Comparison of ENCODE assay signal across 29 mouse cellular contexts in genomic region chr7:118079987-118080386, GRCm38 (mm10). TPM values are rescaled to one million over a fixed set of nuclear protein-coding genes. Genes with fewer than 3 reads are reported as not detected.
DNase-seq lines count a peak whose midpoint lies in the region; ATAC-seq lines count a peak whose summit lies in the region.
"Had no signal": no experiment of that assay in that cellular context is flagged by ENCODE, and none has a peak within 500 bp of the region (broad histone marks: within the 10 kb centered on the region; RNA-seq: fewer than 3 reads in every experiment).

No protein-coding gene starts in this region.

- H3K9ac ChIP-seq in hindbrain, embryonic 12.5 days = no peak overlapping the region
- H3K9ac ChIP-seq: embryonic facial prominence, embryonic 12.5 days; forebrain, embryonic 15.5 days; limb, embryonic 12.5 days; liver, embryonic 15.5 days; lung, embryonic 14.5 days; neural tube, embryonic 13.5 days had no signal

- no peaks in the 10 kb centered on the region for H3K9me3 ChIP-seq in hindbrain, embryonic 12.5 days (replicated peaks)
- H3K9me3 ChIP-seq: embryonic facial prominence, embryonic 12.5 days; forebrain, embryonic 15.5 days; hindbrain, embryonic 10.5 days; limb, embryonic 12.5 days; liver, embryonic 15.5 days; neural tube, embryonic 13.5 days had no signal

- ATAC-seq in granulocyte monocyte progenitor cell, adult 5-6 weeks (replicated peaks; ENCODE audit: poor library complexity, severe bottlenecking) = 0 out of 2 replicates have a peak, but pooled peaks have one; percentile 37
- ATAC-seq in hindbrain, embryonic 12.5 days (ENCODE audit: low FRiP score) = no peak
- ATAC-seq: forebrain, embryonic 15.5 days; hindbrain, embryonic 16.5 days; intestine, embryonic 16.5 days had no signal

- H3K27me3 ChIP-seq in hindbrain, embryonic 12.5 days = no peaks in the 10 kb centered on the region
- H3K27me3 ChIP-seq: embryonic facial prominence, embryonic 12.5 days; forebrain, embryonic 15.5 days; limb, embryonic 12.5 days; liver, embryonic 15.5 days; neural tube, embryonic 13.5 days had no signal

- no peak overlapping the region for H3K27ac ChIP-seq in hindbrain, embryonic 12.5 days
- H3K27ac ChIP-seq: embryonic facial prominence, embryonic 12.5 days; forebrain, embryonic 15.5 days; gastrocnemius, adult 2 months; hindbrain, embryonic 10.5 days; kidney, postnatal 0 days; limb, embryonic 12.5 days; liver, embryonic 15.5 days; neural tube, embryonic 13.5 days had no signal

- H3K4me1 ChIP-seq in hindbrain, embryonic 12.5 days = no peaks in the 10 kb centered on the region
- H3K4me1 ChIP-seq: embryonic facial prominence, embryonic 12.5 days; forebrain, embryonic 15.5 days; limb, embryonic 12.5 days; liver, embryonic 15.5 days; neural tube, embryonic 13.5 days had no signal

- H3K4me3 ChIP-seq in hindbrain, embryonic 12.5 days = no peak overlapping the region
- H3K4me3 ChIP-seq: embryonic facial prominence, embryonic 12.5 days; forebrain, embryonic 15.5 days; gastrocnemius, adult 2 months; hindbrain, embryonic 10.5 days; limb, embryonic 12.5 days; liver, embryonic 15.5 days; myocyte; neural tube, embryonic 13.5 days had no signal

- H3K36me3 ChIP-seq in hindbrain, embryonic 12.5 days = no peaks in the 10 kb centered on the region
- H3K36me3 ChIP-seq: embryonic facial prominence, embryonic 12.5 days; forebrain, embryonic 15.5 days; hindbrain, embryonic 10.5 days; limb, embryonic 12.5 days; liver, embryonic 15.5 days; neural tube, embryonic 13.5 days had no signal

- H3K4me2 ChIP-seq in hindbrain, embryonic 12.5 days (replicated peaks) = no peak overlapping the region
- H3K4me2 ChIP-seq: embryonic facial prominence, embryonic 12.5 days; forebrain, embryonic 15.5 days; limb, embryonic 12.5 days; liver, embryonic 15.5 days; lung, embryonic 14.5 days; midbrain, embryonic 11.5 days; neural tube, embryonic 13.5 days had no signal

- DNase-seq in CD4-positive helper T cell, adult 2 months (ENCODE audit: low read depth, low spot score) = peak; percentile 22
- peak; percentile 34 for DNase-seq in naive thymus-derived CD4-positive, alpha-beta T cell, adult 2 months (ENCODE audit: low read depth)
- peak; percentile 21 for DNase-seq in thymus, postnatal 25 days
- DNase-seq in cerebellum, postnatal 10 days = no peak
- no peak for DNase-seq in ovary, postnatal 14 days (ENCODE audit: low spot score)
- DNase-seq in cerebellum, postnatal 25 days = no peak
- DNase-seq: adrenal gland, adult 2 months; adrenal gland, postnatal 36 days; cerebellum, adult 18-20 months; embryo, embryonic 11 days; gastrocnemius, adult 2 months; heart, postnatal 14 days; kidney, adult 8-10 months; lung, embryonic 14.5 days; lung, postnatal 14 days; right cerebral cortex, postnatal 14 days had no signal

- 86% methylated on average over 4 of the region's 4 CpGs for WGBS in hindbrain, embryonic 12.5 days

RNA-seq across cellular contexts. Expression of gene Rps15a, which starts 36.0 kb away (rescaled TPM):
- 3,328 and 3,545 TPM in 2 replicates for total RNA-seq in granulocyte monocyte progenitor cell, adult 5-6 weeks (2014; fragmentation: Nextera tagmentation)
- total RNA-seq in granulocyte monocyte progenitor cell, adult 5-6 weeks (2017) = 1,146 and 1,501 TPM in 2 replicates
- polyA plus RNA-seq in hindbrain, embryonic 12.5 days (2016; fragmentation: Nextera tagmentation; extraction: Ambion mirVana) = 399 and 511 TPM in 2 replicates

RNA-seq across cellular contexts. Expression of gene Arl6ip1, which starts 49.5 kb away (rescaled TPM):
- 105 and 124 TPM in 2 replicates for total RNA-seq in granulocyte monocyte progenitor cell, adult 5-6 weeks (2014; fragmentation: Nextera tagmentation)
- 185 and 248 TPM in 2 replicates for total RNA-seq in granulocyte monocyte progenitor cell, adult 5-6 weeks (2017)
- polyA plus RNA-seq in hindbrain, embryonic 12.5 days (2016; fragmentation: Nextera tagmentation; extraction: Ambion mirVana) = 478 and 481 TPM in 2 replicates

Comparison
In these comparisons a context has a peak if more than half of its experiments do, and no peak if none do; other contexts are left out.
1. DNase-seq: peak in CD4-positive helper T cell, adult 2 months (single experiment), naive thymus-derived CD4-positive, alpha-beta T cell, adult 2 months (single experiment) and thymus, postnatal 25 days (single experiment); none in cerebellum, postnatal 10 days (0 of 2), ovary, postnatal 14 days (single experiment) and cerebellum, postnatal 25 days (0 of 2).